Mouse (Mus musculus): ENCODE results near the gene Fes.
A peak's percentile ranks its signal among the peaks of the same experiment; 100 is the strongest.

The Fes gene

DNA sequence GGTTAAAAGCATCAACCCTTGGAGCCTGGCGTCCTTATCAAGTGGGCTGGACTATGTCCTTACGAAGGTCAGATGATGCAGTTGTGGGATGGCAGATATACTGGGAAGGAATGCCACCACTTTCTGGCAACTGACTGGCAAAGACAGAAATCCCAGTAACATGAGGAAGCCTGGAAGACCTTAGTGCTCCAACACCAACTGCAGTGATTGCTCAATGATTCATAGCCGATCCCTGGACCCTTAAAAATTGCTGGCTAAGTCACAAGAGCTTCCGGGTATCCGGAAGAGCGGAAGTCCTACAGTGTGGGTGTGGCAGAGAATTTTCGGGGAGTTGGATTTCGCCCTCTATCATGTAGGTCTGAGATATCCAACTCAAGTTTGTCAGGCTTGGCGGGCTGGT is 41.6 kb downstream of the Fes start:
- no peak for DNase-seq (ENCODE audit: low spot score)

DNA sequence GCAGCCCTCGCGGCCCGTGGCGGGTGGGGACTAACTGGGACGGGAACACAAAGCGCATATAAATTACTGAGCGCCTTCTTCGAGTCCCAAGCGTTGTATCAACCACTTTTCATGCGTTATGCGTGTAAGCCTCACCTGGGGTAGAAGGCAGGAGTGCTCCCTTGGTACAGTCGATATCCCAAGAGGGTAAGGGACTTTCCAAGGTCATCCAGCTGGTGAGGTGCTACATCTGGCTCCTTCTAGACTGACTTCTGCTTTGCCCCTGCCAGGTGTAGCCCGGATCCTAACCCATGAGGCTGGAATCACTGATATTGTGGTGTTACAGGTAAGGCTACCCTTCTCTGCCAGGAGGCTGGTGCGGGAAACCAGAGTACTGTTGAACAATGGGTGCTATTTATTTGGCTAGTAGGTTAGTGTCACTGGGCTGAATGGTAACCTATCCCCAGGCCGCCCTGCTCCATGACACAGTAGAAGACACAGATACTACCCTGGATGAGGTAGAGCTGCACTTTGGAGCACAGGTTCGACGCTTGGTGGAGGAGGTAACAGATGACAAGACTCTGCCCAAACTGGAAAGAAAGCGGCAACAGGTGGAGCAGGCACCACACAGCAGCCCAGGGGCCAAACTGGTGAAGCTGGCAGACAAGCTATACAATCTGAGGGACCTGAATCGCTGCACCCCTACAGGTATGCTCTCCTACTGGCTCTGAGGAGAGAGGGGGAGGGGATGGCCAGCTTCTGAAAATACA is 44.3 kb downstream of the Fes start:
- no peak for DNase-seq (ENCODE audit: low spot score)

DNA sequence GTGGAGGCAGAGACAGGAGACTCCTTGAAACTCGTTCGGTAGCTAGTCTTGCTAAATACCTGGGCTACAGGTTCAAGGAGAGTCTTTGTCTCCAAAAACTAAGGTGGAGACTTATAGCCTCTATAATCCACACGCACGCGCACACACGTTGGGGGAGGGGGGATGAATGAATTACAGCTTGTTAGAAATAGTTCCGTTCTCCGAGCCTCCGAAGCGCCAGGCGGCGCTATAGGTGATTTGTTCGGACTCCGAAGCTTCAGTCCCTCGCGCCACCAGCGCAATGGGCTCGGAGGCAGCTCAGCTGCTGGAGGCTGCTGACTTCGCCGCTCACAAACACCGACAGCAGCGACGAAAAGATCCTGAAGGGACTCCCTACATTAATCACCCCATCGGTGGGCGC is 44.9 kb downstream of the Fes start, which contains the start of gene Hddc3:
Gene Hddc3 (plus strand): TSS at position 247 of the 400 bp plus-strand sequence.
- peak; percentile 81 for DNase-seq (ENCODE audit: low spot score)

DNA sequence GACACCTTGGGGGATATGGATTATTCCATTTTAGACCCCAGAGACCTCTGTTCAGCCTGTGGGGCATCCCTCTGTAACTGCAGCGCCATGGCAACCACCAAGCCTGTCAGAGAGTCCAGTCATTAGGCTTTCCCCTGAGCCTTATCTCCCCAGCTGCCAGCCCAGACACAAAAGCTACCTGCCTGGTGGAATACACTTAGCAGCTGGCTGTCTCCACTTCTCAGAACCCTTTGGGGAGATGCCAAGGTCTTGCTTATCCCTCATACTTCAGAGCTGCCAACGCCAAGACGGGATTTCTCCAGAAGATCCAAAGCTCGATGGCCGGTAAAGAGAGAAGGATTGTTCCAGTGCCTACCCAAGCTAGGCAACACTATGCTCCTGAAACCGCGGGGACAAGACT is 46.0 kb downstream of the Fes start:
- no peak for DNase-seq (ENCODE audit: low spot score)

DNA sequence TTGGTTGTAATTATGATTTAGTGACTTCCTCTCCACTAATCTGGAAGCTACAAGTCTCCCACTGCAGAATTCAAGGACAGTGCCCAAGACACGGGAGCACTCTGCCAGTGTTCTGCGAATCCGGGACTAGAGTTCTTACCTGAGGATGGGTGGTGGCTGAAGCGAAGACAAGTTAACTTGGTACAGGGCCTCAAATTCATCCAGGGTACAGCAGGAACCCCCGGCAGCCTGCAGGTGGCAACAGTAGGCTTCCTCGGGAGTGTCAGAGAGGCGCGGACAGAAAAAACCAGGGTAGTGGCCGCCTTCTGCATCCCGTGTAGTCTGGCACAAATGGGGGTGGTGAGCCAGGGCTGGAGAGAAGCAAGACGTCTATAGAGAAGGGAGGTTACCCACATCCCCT is 47.0 kb downstream of the Fes start, which contains the start of gene Unc45a:
Gene Unc45a (minus strand): TSS at position 213 of the 400 bp plus-strand sequence.
- no peak for DNase-seq (ENCODE audit: low spot score)

DNA sequence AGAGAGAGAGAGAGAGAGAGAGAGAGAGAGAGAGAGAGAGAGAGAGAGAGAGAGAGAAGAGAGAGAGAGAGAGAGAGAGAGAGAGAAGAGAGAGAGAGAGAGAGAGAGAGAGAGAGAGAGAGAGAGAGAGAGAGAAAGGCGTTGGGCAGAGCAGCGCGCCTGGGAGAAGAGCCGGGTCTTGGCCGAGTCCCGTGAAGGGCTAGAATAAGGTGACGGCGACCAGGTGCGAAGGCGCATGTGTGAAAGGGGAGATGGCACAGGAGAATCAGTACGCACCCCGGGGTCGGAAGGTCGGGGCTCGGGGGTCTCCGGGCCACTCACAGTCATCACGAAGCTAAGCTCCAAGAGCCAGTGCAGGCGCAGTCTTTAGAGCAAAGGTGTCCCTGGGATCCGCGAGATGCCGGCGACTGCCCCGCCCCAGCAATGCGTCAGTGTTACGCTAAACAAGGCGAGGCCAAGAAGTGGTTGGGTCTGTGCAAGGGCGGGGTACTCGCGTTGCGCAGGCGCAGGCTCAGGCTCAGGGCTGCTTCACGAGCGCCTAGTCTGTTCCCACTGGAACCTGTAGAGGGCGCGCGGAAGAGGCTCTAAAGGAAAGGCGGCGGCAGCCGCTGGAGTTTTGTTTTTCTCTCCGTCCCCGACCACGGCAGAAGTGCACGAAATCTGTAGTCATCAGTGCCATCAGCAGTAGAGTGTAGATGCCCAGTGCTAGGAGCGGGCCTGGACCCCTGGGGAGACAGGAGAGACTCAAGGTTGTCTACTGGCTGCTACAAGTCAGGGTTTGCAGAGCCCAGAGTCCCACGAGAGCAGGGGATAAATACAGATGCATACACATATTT is 47.7 kb downstream of the Fes start:
- DNase-seq (ENCODE audit: low spot score), result peak; percentile 94

DNA sequence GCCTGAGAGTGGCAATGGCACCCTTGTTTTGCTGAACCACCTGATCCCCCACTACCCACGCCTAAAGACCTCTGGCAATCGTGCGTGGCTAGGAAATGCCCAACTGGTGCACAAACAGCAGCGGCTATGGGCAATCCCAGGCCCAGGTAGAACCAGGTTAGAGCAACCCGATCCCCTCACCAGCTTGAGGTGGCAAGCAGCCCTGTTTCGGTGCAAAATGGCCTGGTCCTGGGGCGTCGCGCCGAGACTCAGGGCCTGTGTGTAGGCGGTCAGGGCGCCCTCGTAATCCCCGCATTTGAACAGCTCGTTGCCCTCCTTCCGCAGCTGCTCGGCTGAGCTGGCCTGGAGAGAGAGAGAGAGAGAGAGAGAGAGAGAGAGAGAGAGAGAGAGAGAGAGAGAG is 48.4 kb downstream of the Fes start:
- DNase-seq (ENCODE audit: low spot score), result no peak

DNA sequence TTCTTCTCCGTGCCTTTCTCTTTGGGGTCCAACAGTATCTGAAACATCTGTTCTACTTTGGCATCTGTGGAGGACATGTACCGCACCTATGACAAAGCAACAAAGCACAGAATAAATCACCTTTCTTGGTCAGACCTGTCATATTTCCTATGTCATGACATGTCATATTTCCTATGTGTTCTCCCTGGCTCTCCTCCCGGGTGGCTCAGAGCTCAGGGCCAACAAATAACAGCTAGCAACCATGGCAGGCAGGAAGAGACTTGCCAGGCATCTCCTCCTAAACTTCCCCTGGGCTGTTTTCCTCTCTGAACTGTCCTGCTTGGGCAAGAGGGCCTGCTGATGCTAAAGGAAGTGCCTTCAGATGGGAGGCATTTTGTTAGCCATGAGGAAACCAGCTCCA is 50.8 kb downstream of the Fes start:
- no peak for DNase-seq (ENCODE audit: low spot score)

DNA sequence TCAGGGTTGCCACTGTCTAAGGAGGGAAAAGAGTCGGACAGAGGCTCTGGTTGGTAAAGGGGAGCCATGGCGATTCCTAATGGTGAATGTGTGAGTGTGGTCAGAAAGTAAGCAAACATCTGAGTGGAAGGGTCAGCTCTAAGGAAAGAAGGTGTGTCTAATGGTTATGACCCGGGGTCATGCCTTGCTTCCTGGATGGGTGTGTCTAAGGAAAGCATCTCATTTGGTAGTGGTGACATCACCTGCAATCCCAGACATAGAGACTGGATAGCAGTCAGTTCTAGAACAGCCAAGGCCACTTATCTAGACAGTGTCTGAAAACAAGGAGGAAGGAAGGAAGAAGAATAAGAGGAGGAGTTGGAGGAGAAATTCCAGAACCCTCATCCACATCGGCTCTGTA is 52.9 kb downstream of the Fes start:
- DNase-seq (ENCODE audit: low spot score), result no peak

DNA sequence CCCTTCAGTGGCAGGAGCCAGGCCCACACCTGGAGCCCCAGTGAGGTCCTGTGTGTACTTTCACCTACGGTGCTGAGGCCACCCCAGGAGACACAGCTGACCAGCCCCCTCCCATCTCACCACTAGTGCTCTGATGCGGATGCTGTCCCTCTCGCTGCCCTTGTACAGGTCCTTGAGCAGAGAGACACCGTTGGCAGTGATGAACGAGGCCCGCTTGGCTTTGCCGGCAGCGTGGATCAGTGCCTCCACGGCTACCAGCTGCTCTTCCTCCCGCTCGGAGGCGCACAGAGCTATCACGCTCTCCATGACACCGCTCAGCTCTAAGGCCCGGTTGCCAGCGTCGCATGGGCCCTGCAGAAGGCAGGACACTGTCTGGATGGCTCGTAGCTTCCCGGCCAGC is 56.3 kb downstream of the Fes start:
- no peak for DNase-seq (ENCODE audit: low spot score)

DNA sequence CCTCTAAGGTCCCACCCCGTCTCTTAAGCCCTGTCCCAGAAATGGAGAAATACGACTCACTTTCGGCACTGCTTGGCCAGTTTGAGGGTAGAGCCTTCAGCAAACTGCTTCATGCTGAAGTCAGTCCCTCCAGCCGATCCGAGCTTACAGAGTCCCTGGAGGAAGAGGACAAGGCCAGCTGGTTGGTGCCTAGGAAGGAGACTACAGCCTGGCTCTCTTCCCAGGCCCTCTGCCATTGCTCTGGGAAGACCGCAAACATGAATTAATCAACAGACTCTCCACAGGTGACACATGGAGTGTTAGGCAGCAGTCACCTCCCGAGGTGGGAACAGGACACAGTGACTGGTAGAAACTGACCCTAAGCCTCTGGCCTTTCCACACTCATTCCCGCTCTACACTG is 57.5 kb downstream of the Fes start:
- no peak for DNase-seq (ENCODE audit: low spot score)
